Mouse (Mus musculus): ENCODE data around the gene Birc5. TPM values are rescaled to one million over a fixed set of nuclear protein-coding genes. Genes with fewer than 3 reads are reported as not detected.

Gene Birc5
- polyA plus RNA-seq, 1 experiment = 46.1 TPM

DNA sequence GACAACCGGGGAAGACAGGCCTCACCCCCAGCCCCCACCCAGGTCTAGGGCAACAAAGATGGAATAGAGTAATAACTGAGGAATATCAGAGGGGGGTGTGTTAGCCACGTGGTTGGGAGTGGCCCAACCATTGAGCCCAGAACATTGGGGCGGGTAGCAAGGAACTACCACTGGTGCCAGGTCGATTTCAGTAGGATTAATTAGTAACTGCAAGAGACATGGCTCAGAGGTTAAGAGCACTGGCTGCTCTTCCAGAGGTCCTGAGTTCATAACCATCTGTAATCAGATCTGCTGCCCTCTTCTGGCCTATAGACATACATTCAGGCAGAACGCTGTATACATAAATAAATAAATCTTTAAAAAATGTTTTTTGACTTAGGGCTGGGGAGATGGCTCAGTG, 2.4 kb upstream of the Birc5 start:
- Histone ChIP-seq H3K27ac (ENCODE audit: control insufficient read depth, insufficient read depth, low read depth, low read length) (no peak overlapping the region), H3K36me3 (ENCODE audit: control insufficient read depth, insufficient read depth, low read length) (no peaks in the 10 kb centered on the region; the same call in none of the 2 replicates), H3K4me1 (ENCODE audit: control insufficient read depth, insufficient read depth, low read length) (peaks cover 14% of the 10 kb centered on the region), H3K4me3 (ENCODE audit: control insufficient read depth, low read depth, low read length) (no peak overlapping the region), H3K27me3 (ENCODE audit: control insufficient read depth, insufficient read depth, low read length) (no peaks in the 10 kb centered on the region)
- TF ChIP-seq CTCF (IDR thresholded peaks at IDR 0.05; ENCODE audit: control insufficient read depth, insufficient read depth, insufficient replicate concordance, low read depth, low read length) (no peak), POLR2A (IDR thresholded peaks at IDR 0.05; ENCODE audit: control insufficient read depth, low read depth, low read length) (no peak)

DNA sequence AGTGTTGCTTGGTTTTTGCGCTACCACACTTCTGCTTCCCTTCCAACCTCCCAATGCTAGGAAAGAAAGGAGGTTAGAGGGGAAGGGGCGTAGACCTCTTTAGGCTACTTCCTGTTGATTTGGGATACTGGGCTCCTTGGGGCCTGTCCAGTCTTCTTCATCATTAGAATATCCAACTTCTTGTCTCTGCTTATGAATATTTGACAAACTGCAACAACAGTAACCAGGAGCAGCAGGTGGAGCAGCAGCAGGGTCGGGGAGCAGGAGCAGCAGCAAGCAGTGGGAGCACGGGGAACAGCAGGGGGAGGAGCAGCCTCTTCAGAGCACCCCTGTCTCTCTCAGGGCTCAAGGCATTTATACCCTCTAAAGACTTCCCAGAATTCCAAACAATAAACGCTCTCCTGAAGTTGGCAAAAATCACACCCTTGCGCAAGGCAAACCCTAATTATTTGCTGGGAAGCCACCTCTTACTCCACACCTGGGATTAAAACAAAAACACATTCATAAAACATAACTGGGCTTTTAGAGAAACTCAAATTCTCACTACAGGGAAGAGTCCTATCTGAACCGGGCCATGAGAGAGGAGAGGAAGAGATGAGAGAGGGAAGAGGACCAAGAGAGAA, 1.3 kb upstream of the Birc5 start:
- peaks cover 14% of the 10 kb centered on the region for H3K4me1 ChIP-seq (ENCODE audit: control insufficient read depth, insufficient read depth, low read length)
- H3K27me3 ChIP-seq (ENCODE audit: control insufficient read depth, insufficient read depth, low read length) = no peaks in the 10 kb centered on the region
- H3K27ac ChIP-seq (ENCODE audit: control insufficient read depth, insufficient read depth, low read depth, low read length) = peak overlapping the region; percentile 88
- TF ChIP-seq CTCF (IDR thresholded peaks at IDR 0.05; ENCODE audit: control insufficient read depth, insufficient read depth, insufficient replicate concordance, low read depth, low read length) (no peak), POLR2A (IDR thresholded peaks at IDR 0.05; ENCODE audit: control insufficient read depth, low read depth, low read length) (no peak)
- no peak overlapping the region for H3K4me3 ChIP-seq (ENCODE audit: control insufficient read depth, low read depth, low read length)
- no peaks in the 10 kb centered on the region; the same call in none of the 2 replicates for H3K36me3 ChIP-seq (ENCODE audit: control insufficient read depth, insufficient read depth, low read length)

DNA sequence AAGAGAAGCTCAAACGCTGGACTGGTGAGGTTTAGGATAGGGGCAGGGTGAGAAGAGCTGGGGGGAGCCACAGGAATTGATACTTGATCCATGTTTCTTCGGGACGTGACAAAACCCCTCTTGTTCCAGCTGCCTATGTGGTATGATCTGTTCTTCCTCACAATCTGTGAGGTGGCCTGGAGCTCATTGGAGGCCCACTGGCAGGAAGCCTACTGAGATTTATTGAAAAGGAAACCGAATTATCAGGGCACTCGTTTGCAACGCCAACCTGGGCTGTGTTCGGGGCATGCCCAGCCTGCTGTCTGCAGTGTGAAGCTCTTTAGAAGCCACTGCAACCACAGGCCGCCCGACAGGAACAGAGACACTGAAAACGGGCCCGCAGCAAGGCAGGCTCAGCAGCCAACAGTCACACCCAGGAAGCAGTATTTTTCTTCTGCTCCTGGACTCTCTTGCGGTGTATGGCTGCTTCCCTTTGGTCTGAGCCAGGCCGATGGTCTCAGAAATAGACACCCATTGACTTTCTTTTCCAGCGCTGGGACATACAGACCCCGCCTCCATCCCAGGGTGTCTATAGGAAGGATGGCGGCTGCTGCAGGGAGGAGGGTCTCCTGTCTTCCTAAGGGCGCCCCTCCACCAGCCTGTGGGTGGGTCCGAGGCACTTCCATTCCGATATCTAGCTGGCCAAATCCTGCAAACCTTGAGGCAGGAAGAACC, 623 bp upstream of the Birc5 start:
- Histone ChIP-seq H3K27me3 (ENCODE audit: control insufficient read depth, insufficient read depth, low read length) (no peaks in the 10 kb centered on the region), H3K27ac (ENCODE audit: control insufficient read depth, insufficient read depth, low read depth, low read length) (peak overlapping the region; percentile 88), H3K4me3 (ENCODE audit: control insufficient read depth, low read depth, low read length) (peak overlapping the region; percentile 99), H3K36me3 (ENCODE audit: control insufficient read depth, insufficient read depth, low read length) (peaks cover 2% of the 10 kb centered on the region), H3K4me1 (ENCODE audit: control insufficient read depth, insufficient read depth, low read length) (peaks cover 14% of the 10 kb centered on the region)
- TF ChIP-seq CTCF (IDR thresholded peaks at IDR 0.05; ENCODE audit: control insufficient read depth, insufficient read depth, insufficient replicate concordance, low read depth, low read length) = no peak
- no peak for TF ChIP-seq POLR2A (IDR thresholded peaks at IDR 0.05; ENCODE audit: control insufficient read depth, low read depth, low read length)

DNA sequence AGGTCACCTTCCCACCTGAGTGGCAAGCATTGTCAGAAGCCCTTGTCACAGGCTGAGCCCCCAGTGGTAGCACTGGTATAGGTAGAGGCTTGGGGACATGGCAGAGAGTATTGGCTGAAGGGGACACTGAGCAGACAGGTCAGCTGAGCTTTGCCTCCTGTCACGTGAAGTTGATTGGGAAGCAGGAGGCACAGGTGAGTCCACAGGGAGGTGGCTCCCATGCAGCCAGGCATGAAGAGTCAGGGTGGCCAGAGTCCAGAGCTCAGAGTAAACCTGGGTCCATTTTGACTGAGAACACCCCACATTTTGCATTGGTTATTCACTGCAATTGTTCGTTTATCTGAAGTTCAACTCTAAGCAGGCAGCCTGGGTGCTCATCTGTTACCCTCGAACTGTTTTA, 3.8 kb downstream of the Birc5 start:
- TF ChIP-seq POLR2A (IDR thresholded peaks at IDR 0.05; ENCODE audit: control insufficient read depth, low read depth, low read length) (no peak), CTCF (IDR thresholded peaks at IDR 0.05; ENCODE audit: control insufficient read depth, insufficient read depth, insufficient replicate concordance, low read depth, low read length) (no peak)
- Histone ChIP-seq H3K27me3 (ENCODE audit: control insufficient read depth, insufficient read depth, low read length) (no peaks in the 10 kb centered on the region), H3K36me3 (ENCODE audit: control insufficient read depth, insufficient read depth, low read length) (peaks cover 6% of the 10 kb centered on the region), H3K27ac (ENCODE audit: control insufficient read depth, insufficient read depth, low read depth, low read length) (no peak overlapping the region), H3K4me3 (ENCODE audit: control insufficient read depth, low read depth, low read length) (no peak overlapping the region), H3K4me1 (ENCODE audit: control insufficient read depth, insufficient read depth, low read length) (peaks cover 12% of the 10 kb centered on the region)

DNA sequence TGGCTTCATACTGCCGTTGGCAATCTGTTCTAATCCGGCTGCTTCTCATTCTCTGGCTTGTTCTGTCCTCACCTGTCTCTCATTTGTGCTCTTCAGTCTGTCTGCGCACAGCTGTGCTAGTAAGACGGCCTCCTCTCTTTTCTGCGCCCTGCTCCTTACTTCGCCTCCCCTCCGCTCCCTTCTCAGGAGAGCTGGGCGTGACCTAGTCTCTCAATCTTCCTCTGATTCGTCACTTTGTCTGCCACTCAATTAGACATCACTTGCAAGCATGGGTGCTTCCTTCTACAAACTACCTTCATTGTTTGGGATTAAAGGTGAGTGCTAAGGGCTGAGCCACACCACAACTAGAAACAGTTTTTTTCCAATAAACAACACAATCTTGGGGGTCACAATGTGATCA, 5.2 kb downstream of the Birc5 start:
- Histone ChIP-seq H3K27ac (ENCODE audit: control insufficient read depth, insufficient read depth, low read depth, low read length) (no peak overlapping the region), H3K36me3 (ENCODE audit: control insufficient read depth, insufficient read depth, low read length) (peaks cover 6% of the 10 kb centered on the region), H3K4me1 (ENCODE audit: control insufficient read depth, insufficient read depth, low read length) (peaks cover 3% of the 10 kb centered on the region; the same call in 1 of the 2 replicates), H3K4me3 (ENCODE audit: control insufficient read depth, low read depth, low read length) (no peak overlapping the region), H3K27me3 (ENCODE audit: control insufficient read depth, insufficient read depth, low read length) (no peaks in the 10 kb centered on the region)
- TF ChIP-seq POLR2A (IDR thresholded peaks at IDR 0.05; ENCODE audit: control insufficient read depth, low read depth, low read length) = no peak
- TF ChIP-seq CTCF (IDR thresholded peaks at IDR 0.05; ENCODE audit: control insufficient read depth, insufficient read depth, insufficient replicate concordance, low read depth, low read length) = no peak

DNA sequence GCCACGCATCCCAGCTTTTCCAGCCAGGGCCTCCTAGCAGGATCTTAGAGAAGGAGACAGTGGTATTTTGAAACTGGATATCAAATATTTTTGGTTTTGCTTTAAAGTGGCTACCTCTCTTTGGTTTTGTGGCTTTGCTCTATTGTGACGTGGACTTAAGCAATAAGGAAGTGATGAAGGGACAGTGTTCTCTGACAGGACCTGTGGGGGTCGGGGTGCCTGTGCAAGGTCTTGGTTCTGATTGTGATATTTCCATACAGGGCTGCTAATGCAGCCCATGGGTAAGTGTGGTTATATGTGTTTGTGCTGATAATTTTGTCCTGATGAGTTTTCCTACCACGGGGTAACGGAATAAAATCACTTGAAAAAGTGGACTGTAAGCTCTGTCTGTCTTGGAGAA, 6.3 kb downstream of the Birc5 start:
- no peak overlapping the region for H3K4me3 ChIP-seq (ENCODE audit: control insufficient read depth, low read depth, low read length)
- no peak overlapping the region for H3K27ac ChIP-seq (ENCODE audit: control insufficient read depth, insufficient read depth, low read depth, low read length)
- H3K36me3 ChIP-seq (ENCODE audit: control insufficient read depth, insufficient read depth, low read length) = peaks cover 6% of the 10 kb centered on the region
- no peak for TF ChIP-seq CTCF (IDR thresholded peaks at IDR 0.05; ENCODE audit: control insufficient read depth, insufficient read depth, insufficient replicate concordance, low read depth, low read length)
- TF ChIP-seq POLR2A (IDR thresholded peaks at IDR 0.05; ENCODE audit: control insufficient read depth, low read depth, low read length) = no peak
- no peaks in the 10 kb centered on the region; the same call in 1 of the 2 replicates for H3K4me1 ChIP-seq (ENCODE audit: control insufficient read depth, insufficient read depth, low read length)
- H3K27me3 ChIP-seq (ENCODE audit: control insufficient read depth, insufficient read depth, low read length) = no peaks in the 10 kb centered on the region

DNA sequence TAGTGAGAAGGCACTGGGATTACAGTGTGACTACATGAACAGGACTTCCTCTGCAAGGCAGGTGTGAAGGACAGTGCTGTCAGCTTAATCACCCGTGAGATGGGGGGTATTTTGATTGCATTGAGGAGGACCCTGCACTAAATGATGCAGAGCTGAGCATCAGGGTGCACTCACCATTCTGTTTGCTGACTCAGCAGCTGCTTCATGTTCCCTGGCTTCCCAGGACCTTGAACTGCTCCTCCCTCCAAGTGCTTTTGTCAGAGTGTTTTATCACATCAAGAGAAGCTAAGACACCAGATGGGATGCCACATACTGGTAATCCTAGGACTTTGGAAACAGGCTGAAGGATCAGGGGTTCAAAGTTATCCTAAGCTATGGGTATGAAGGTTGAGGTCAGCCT, 6.9 kb downstream of the Birc5 start:
- H3K27me3 ChIP-seq (ENCODE audit: control insufficient read depth, insufficient read depth, low read length) = no peaks in the 10 kb centered on the region
- TF ChIP-seq POLR2A (IDR thresholded peaks at IDR 0.05; ENCODE audit: control insufficient read depth, low read depth, low read length) = no peak
- no peak for TF ChIP-seq CTCF (IDR thresholded peaks at IDR 0.05; ENCODE audit: control insufficient read depth, insufficient read depth, insufficient replicate concordance, low read depth, low read length)
- H3K4me1 ChIP-seq (ENCODE audit: control insufficient read depth, insufficient read depth, low read length) = no peaks in the 10 kb centered on the region
- no peak overlapping the region for H3K4me3 ChIP-seq (ENCODE audit: control insufficient read depth, low read depth, low read length)
- H3K27ac ChIP-seq (ENCODE audit: control insufficient read depth, insufficient read depth, low read depth, low read length) = no peak overlapping the region
- peaks cover 6% of the 10 kb centered on the region for H3K36me3 ChIP-seq (ENCODE audit: control insufficient read depth, insufficient read depth, low read length)

Data from testis, adult 2 months (tissue).